Mouse (Mus musculus) embryonic fibroblast, embryonic 13.5 days (primary cell): Measurements from ENCODE around the gene Med13l.

Experiments used
- CTCF ChIP-seq: IDR thresholded peaks from 2 replicates; pipeline ENCODE4 v1.5.1; 2011; ENCODE audit warnings: mild to moderate bottlenecking, control low read depth, low read length, moderate library complexity, borderline replicate concordance; ENCODE audit not compliant: insufficient read depth
- POLR2A ChIP-seq: IDR thresholded peaks from 2 replicates; pipeline ENCODE4 v1.6.1; 2011; ENCODE audit warnings: low read depth, mild to moderate bottlenecking, control low read depth, low read length, moderate library complexity

DNA sequence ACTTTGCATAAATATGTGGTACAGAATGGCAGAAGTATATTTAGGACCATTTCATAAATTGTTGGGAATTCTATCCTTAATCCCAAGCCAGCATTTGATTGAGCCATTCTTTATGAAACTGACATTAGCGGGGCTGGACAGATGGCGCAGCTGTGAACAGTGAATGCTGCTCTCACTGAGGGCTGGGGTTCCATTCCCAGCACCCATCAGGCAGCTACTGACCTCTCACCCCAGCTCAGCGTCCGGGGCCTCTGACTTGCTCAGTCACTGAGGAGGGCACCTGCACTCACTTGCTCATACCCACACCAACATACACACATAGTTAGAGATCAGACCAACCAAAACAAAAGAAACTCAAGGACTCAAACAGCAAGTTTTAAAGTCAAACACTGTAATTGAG is 24.9 kb downstream of the Med13l start:
- TF ChIP-seq CTCF (no peak), POLR2A (no peak)
